Mouse (Mus musculus) spleen, adult 12 weeks (tissue): ENCODE results near the gene Kcnt2.

Experiments
- DNase-seq: peaks from one replicate; pipeline ENCODE4 v3.0.0; 2022; ENCODE audit warnings: low spot score

Gene Kcnt2

DNA sequence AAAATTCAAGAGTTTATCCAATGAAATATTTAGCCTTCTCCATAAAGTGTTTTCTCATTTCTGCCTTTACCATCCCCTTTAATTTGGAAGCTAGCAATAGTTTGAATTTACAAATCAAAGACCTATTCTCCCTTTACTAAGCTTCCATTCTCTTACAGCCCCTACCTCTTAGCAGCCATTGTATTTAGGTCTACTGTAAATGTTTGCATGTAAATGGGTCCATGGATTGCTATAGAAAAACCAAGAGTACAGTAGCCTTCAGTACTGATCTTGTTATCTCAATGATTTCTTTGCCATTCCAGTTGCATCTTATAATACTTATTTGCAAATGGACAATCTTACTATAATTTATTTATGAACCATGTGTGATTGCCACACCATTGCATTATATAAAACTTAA, 267.5 kb downstream of the Kcnt2 start:
- no peak for DNase-seq

DNA sequence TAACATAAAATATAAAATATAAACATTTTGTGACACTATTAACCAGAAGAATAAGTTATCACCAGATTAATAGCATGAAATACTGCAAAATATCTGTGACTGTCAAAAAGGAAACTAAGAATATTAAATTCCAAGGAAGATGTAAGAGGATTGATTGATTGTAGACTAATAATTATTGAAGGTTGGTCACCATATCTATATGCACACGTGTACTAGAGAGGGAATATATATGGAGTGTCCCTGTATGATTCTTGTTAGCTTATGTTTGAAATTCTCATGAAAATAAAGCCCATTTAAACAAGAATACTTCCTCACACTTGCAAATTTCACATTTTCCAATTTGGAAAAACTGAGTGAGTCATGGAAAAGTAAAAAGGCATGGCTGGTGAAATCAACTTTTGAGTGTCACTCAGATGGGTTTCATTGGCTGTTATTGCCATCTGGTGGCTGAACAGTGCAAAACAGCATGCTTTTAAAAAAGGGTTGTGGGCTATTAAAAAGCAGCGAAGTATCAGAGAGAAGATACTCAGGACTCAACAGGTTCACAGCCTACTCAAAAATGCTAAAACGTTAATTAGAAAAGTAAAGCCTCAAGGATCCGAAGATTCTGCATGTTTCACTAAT, 285.4 kb downstream of the Kcnt2 start:
- DNase-seq, result no peak

DNA sequence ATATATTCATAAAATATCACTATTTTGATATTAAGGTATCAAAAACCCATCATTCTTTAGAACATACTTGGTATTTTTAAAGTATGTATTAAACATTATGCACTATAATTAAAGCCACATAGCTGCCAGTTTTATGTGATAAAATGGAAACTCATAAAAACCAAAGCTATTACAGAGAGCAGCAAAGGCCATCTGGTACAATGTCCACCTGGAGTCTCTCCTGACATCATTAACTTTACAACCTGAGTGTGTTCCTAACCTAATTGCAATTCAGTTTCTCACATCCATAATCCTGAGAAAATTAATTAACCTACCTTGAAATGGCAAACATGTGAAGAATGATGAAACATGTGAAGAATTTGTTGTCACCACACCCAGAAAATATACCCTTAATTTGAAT, 288.9 kb downstream of the Kcnt2 start:
- DNase-seq, result no peak

DNA sequence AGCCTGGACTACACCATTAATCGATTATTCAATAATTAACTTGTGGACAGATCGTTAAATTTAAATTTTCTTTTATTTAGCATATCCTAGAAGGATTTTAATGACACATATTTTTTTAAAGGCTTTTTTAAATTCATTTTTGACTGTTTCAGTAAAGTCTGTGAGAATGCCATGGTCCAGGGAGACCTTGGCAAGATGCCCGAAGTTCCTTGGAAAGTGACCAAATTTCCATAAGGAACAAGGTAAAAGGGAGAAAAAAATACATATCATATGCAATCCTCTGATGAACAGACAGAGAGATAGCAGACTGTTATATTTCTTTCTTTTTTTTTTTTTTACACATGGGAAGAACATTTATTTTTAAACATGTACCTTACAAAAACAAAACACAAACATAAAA, 296.1 kb downstream of the Kcnt2 start:
- DNase-seq, result no peak

DNA sequence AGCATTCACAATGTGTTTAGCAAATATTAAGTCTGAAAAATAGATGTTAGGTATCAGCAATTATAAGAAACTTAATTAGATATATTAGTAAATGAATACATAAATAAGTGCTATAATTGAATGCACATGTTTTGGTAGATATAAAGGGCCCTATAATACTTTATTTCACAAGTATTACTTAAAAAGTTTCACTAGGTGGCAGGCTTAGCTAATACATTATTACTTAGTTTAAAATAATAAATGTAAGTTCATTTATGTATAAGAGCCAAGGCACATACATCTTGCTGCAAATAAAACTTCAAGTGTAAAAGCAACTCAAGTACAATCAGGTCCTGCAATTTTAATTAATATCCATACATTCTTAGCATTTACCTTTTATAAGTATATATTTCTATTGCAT, 302.8 kb downstream of the Kcnt2 start:
- no peak for DNase-seq

DNA sequence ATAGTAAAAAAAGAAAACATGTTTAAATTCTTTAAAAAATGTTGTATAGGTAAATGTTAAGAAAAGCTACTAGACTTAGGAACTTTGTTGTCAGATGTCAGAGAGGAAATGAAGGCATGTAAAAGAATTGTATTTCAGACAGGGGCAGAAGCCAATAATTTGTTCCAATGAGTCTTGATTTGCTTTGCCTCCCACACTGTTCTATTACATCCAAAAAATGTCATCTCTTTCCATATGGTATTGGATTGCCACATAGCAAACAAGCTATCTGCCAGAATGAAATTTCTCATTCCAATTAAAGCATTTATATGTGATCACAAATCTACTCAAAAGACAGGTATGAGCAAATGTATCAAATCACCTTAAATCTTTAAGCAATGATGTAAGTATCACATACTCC, 314.8 kb downstream of the Kcnt2 start:
- DNase-seq, result no peak

DNA sequence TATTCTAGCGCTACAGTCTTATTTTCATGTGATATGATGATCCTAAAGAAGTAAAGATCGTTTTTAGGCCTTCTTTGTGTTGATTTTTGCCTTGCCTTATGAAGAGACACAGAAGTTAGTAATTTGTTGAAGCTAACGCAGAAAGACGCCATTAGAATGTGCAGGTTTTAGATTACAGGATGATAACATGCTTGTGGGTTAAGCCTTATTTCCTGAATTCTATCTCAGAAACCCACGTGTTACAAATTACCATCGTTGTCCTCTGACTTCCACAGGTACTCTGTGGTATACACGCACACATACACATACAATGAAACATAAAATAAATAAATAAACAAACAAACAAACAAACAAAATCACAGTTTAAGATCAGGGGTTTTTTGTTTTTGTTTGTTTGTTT, 326.2 kb downstream of the Kcnt2 start:
- no peak for DNase-seq

DNA sequence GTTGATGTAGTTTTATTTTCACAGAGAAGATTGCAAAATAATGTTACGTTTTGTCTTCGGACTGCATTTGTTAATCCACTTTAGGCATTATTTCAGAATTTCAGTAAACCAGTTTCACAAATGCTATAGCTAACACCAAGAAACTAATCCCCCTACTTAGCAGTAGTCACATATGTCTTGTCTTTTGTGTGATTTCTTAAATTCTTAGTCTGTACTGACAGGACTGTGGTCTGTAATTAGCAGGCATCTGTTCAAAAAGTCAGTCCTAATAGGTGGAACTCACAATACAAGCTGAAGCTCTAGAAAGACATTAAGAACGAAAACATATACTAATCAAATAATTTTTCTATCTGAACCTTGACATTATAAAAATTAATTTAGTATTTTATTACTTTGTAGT, 332.6 kb downstream of the Kcnt2 start:
- DNase-seq, result no peak

DNA sequence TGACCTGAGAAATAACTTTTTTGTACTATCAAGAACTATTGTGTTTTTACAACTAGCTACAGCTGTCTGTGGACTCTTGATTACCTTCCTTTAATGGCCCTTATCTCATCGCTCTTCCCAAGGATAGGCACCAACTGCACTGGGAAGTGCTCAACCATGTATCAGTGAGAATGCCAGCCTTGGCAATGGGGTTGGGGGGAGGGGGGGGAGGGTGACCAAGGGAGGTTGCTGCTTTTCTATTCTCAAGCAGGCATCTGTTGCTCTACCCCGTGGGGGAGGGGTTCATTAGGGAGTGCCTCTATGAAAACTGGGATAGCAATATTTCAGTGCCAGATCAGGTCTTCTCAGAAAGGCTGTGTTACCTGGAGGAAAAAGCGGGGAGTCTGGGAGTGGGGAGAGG, 342.3 kb downstream of the Kcnt2 start:
- no peak for DNase-seq

DNA sequence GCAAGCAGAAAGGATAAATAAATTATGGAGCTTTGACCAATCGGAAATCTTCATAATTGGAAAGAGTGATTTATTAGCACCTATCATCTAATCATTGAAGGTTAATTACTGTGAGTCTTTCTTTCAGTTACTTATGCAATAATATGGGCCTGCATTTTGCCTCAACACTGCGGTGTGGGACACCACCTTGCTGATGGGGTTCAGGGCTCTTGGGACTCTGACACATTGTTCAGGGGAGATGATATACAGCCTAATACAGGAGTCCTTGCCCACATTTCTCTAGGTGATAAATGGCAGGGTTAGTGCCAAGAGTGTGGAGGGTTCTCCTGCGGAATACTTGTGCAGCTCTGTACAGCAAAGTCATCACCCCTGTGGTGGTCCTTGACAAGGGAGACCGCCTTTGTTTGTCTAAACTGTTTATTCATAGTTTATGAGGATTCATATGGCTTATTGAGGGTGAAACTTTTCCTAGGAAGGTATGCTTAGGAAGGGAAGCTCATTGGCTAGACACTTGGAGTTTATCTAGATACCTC, 362.9 kb downstream of the Kcnt2 start:
- no peak for DNase-seq

DNA sequence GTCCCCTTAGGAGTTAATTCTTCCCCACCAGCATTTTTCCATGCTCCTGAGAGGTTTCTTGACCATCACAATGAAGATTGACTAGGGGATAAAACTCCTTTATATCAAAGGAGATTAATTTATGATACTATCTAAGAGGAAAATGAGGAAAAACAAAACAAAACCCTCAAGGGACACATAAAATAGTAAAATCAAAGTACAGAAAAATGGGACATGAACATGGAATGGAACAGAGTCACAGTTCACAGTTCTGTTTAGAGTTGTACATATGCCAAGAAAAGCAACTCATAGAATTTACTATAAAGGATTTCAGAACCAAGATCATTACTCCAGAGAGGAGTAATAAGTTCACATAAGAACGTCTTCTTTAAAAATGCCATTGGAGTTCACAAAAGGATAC, 367.1 kb downstream of the Kcnt2 start:
- no peak for DNase-seq

DNA sequence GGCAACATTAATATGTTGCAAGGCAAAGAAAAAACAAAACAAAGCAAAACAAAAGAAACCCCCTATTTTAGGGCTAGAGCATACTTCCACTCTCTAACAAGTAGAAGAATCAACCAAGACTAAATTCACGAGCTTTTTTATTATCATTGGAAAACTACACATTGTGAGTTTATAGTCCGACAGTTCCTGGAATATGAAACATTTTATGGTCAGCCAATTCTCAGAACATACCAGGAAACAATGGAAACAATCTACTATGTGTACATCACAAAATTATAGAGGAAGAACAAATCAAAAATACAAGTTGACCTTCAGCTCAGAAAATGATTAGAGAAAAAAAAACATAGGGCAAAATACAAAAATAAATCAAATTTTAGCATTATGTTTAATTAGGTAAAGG, 368.9 kb downstream of the Kcnt2 start:
- no peak for DNase-seq

DNA sequence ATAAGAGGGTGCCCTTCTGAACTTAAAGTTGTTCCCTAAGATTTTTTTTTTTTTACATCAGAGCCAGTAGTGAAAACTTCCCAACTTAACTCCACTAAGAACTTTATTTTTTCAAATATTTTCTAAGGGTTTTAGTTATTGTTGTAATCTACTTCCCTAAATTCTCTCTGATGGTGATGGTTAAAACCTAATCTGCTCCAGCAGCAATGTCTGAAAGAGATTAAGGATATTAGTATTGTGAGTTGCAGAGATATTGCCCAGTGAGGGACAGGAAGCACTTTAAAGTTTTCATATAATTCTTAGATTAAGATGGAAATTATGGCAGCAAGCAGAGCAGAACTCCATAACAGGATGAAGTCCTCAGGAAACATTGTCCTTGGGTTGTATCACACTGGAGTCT, 372.2 kb downstream of the Kcnt2 start:
- no peak for DNase-seq

DNA sequence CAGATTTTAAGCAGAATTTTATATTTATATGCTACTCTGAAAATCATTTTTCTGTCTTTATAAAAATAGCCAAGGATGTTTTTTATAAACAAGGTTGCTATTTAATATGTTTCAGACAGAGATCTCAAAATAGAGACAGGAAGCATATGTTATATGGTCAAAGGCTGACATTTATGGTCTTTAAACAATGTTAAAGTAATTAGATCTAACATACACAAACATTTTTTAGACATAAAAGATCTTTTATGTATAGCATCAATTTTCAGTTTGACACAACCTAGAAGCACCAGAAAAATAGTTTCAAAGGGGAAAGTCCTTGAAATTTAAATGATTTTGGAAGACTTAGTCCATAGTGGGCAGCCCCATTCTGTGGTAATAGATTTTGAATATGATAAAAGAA, 379.0 kb downstream of the Kcnt2 start:
- no peak for DNase-seq

DNA sequence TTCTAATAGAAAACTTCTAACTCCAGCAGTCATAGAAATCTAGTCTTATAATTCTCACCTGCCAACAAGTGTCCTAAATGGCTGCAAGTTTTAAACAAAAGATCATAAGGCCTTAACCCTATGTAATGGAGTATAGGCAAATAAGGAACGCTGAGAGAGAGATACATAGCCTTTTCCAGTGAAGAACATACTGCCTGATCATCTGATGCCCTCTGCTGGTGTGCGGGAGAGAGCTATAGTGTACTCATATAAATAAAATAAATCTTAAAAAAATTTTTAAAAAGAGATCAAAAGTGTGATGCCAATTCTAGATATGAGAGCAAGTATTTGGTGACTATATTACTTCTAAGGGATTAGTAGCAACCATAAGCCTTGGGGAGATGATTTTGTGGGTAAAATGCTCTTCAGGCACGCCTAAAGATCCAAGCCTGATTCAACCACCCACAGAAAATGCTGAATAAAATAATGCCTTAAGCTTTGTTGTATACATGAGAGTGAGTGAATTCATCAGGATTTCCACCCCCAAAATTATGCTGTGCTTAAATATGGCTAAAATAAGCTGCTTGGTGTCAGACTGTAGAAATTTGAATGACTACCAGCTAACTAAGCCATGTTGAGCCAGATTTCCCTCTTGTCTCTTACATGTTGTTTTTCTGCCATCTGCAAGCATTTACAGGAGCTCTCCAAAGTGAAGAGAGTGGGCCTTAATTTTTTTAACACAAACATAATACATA, 413.8 kb downstream of the Kcnt2 start:
- no peak for DNase-seq

DNA sequence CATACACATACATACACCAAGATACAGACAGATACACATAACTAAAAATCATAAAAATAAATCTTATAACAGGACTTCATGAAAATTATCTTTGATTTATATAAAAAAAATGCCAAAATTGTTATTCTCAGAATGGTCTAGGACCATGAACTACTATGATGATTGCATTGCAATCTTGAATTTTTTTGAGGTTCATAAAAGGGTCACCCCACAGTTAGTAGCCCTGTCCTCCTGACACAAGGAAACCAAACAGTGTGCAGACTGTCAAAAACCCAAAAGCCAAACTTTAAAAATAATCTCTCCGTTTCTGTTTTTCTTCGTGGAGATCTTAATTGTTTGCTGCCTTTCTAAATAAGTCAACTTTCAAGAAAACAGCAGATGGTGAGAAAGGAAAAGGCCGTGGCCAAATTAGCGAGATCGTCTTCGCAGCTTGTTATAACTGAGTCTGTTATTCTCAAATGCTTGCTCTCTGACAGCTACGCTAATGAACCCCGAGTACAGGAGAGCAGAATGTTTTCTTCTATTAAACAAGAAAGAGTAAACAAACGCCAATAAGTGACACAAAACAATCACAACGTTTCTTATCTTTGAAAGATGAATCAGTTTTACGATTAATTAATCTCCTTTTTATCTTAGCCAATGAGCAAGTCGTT, 414.9 kb downstream of the Kcnt2 start:
- DNase-seq, result no peak

DNA sequence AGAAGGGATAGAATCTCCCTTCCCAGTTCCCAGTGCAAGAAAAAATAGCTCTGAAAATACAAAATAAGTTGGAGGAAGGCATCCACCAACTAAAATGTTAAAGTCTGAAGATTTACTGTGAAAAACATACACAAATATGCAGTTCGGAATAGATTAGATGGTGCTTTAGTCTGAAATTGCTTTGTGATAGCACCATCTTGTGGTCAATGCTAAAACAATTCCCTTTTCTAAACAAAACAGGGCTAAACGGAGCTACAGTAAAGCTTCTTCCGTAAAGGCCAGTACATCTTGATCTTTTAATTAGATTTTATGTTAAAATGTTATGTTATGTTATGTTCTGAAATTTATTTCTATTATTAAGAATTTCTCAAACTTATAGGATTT, 415.4 kb downstream of the Kcnt2 start:
- DNase-seq, result no peak
